Mouse (Mus musculus) intestine, postnatal 0 days (tissue): Measurements from ENCODE around the gene Dock1. TPM values are rescaled to one million over a fixed set of nuclear protein-coding genes. Genes with fewer than 3 reads are reported as not detected.
A peak's percentile ranks its signal among the peaks of the same experiment; 100 is the strongest.

Experiments
- ATAC-seq: fragments of 200-750 bp; cut with Nextera tagmentation; 2 replicates; pipeline ENCODE4 v1.8.0; 2017; ENCODE audit warnings: mild to moderate bottlenecking, moderate TSS enrichment, moderate library complexity
- H3K27ac ChIP-seq: fragments of 300-500 bp; sonication (generic); 2 replicates; pipeline ENCODE4 v1.5.1; 2014; ENCODE audit warnings: mild to moderate bottlenecking, low read depth, low read length, moderate library complexity
- H3K27me3 ChIP-seq: fragments of 300-500 bp; sonication (generic); replicated peaks from 2 replicates; pipeline ENCODE4 v1.6.1; 2014; ENCODE audit warnings: low read length, mixed read lengths; ENCODE audit not compliant: control insufficient read depth, insufficient read depth
- H3K36me3 ChIP-seq: fragments of 300-500 bp; sonication (generic); 2 replicates; pipeline ENCODE4 v1.6.1; 2014; ENCODE audit warnings: mild to moderate bottlenecking, moderate library complexity; ENCODE audit not compliant: control insufficient read depth, insufficient read depth
- H3K4me1 ChIP-seq: fragments of 300-500 bp; sonication (generic); replicated peaks from 2 replicates; pipeline ENCODE4 v1.6.1; 2014; ENCODE audit warnings: antibody characterized with exemption, low read length, mixed read lengths; ENCODE audit not compliant: control insufficient read depth, insufficient read depth
- H3K4me2 ChIP-seq: fragments of 300-500 bp; sonication (generic); replicated peaks from 2 replicates; pipeline ENCODE4 v1.6.1; 2014; ENCODE audit warnings: low read depth, mild to moderate bottlenecking, moderate library complexity
- H3K4me3 ChIP-seq: fragments of 300-500 bp; sonication (generic); 2 replicates; pipeline ENCODE4 v1.5.1; 2014; ENCODE audit warnings: low read depth, low read length
- H3K9ac ChIP-seq: fragments of 300-500 bp; sonication (generic); 2 replicates; pipeline ENCODE4 v1.6.1; 2014; ENCODE audit warnings: mild to moderate bottlenecking, low read depth, low read length
- H3K9me3 ChIP-seq: fragments of 300-500 bp; sonication (generic); 2 replicates; pipeline ENCODE4 v1.6.1; 2016; ENCODE audit warnings: mixed run types; ENCODE audit not compliant: control insufficient read depth
- CTCF ChIP-seq: sonication (generic); IDR thresholded peaks from 2 replicates; pipeline ENCODE4 v1.5.1; 2016; ENCODE audit warnings: low read depth, mild to moderate bottlenecking, control low read depth, antibody characterized with exemption, moderate library complexity
- WGBS: fragments of 180-500 bp; shearing (Covaris S2); extraction: QIAGEN DNeasy Blood & Tissue Kit; methylation state at CpG from one replicate; pipeline ENCODE4 v1.1.7; 2014; 5-methylcytosine and 5-hydroxymethylcytosine counted together
- polyA plus RNA-seq: library from polyadenylated mRNA; unstranded; fragments of >200 nt; fragmentation: Nextera tagmentation; extraction: Ambion mirVana; gene quantifications from 2 replicates; pipeline ENCODE4 v1.2.1, GENCODE M21; 2015

The Dock1 gene
- polyA plus RNA-seq, 1 experiment from 2014 or later = 8.7 TPM

GRCm38 (mm10) chr7:135157571-135157970, 487.1 kb downstream of the Dock1 start:
- WGBS = 87% methylated on average over 5 of the region's 5 CpGs
- Histone ChIP-seq H3K9ac (no peak overlapping the region), H3K27me3 (no peaks in the 10 kb centered on the region), H3K9me3 (no peaks in the 10 kb centered on the region), H3K27ac (no peak overlapping the region), H3K4me3 (no peak overlapping the region), H3K36me3 (peaks cover 12% of the 10 kb centered on the region), H3K4me1 (no peaks in the 10 kb centered on the region), H3K4me2 (no peak overlapping the region)
- ATAC-seq = no peak
- no peak for TF ChIP-seq CTCF

- no peak for ATAC-seq
- no peak overlapping the region for H3K4me3 ChIP-seq
- WGBS = 96% methylated on average over 10 of the region's 10 CpGs
- H3K4me2 ChIP-seq = no peak overlapping the region
- H3K9ac ChIP-seq = no peak overlapping the region
- TF ChIP-seq CTCF = no peak
- no peaks in the 10 kb centered on the region for H3K27me3 ChIP-seq
- no peak overlapping the region for H3K27ac ChIP-seq
- H3K9me3 ChIP-seq = no peaks in the 10 kb centered on the region
- H3K36me3 ChIP-seq = peaks cover 16% of the 10 kb centered on the region
- H3K4me1 ChIP-seq = no peaks in the 10 kb centered on the region
Observed at GRCm38 (mm10) chr7:135158381-135158780, 487.9 kb downstream of the Dock1 start.

GRCm38 (mm10) chr7:135159606-135160005, 489.2 kb downstream of the Dock1 start:
- no peak overlapping the region for H3K4me2 ChIP-seq
- H3K4me3 ChIP-seq = no peak overlapping the region
- H3K9ac ChIP-seq = no peak overlapping the region
- ATAC-seq = no peak
- H3K9me3 ChIP-seq = no peaks in the 10 kb centered on the region
- no peaks in the 10 kb centered on the region for H3K27me3 ChIP-seq
- WGBS = 63% methylated on average over 4 of the region's 4 CpGs
- no peak for TF ChIP-seq CTCF
- no peak overlapping the region for H3K27ac ChIP-seq
- peaks cover 24% of the 10 kb centered on the region for H3K36me3 ChIP-seq
- H3K4me1 ChIP-seq = no peaks in the 10 kb centered on the region

DNA sequence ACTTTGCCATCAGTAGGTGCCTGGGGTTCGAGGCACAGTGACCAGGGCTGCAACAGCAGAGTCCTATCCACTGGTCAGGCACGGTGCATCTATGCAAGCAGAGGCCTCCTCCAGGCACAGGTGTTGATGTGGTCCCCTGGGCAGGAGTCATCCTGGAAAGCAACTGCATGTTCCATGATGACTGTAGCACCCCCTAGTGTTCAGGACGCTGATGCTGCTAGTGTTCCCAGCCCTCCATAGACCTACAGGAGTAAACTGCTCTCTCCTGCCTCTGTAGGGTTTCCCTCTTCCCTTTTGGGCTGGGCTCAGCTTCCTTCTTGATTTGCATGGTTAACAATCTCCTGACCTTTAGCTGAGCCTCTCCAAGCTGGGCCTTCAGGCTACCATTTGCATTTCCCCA, 494.7 kb downstream of the Dock1 start:
- 38% methylated on average over 3 of the region's 3 CpGs for WGBS
- no peaks in the 10 kb centered on the region for H3K4me1 ChIP-seq
- H3K27ac ChIP-seq = no peak overlapping the region
- peaks cover 44% of the 10 kb centered on the region for H3K36me3 ChIP-seq
- H3K4me3 ChIP-seq = no peak overlapping the region
- H3K9ac ChIP-seq = no peak overlapping the region
- peak; percentile 86 for TF ChIP-seq CTCF
- H3K4me2 ChIP-seq = no peak overlapping the region
- H3K9me3 ChIP-seq = no peaks in the 10 kb centered on the region
- H3K27me3 ChIP-seq = no peaks in the 10 kb centered on the region
- ATAC-seq = no peak

DNA sequence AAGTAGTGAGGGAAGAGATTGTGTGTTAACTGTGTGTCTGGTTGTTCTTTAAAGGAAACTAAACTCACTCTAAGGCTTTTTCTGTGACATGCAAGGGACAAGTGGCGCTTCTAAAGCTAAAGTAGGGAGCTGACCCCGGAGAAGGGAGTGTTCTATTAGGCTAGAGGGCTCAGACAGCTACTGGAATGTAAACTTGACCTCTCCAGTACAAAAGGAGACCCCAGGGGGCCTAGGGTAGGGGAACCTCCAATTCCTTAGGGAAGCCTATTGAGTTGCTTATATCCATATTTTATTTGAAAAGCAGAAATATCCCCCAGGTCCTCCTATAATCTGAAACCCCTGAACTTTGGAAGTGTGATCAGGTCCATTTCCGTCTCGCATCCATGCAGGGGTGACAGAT, 499.5 kb downstream of the Dock1 start:
- H3K4me2 ChIP-seq = no peak overlapping the region
- 85% methylated on average over 4 of the region's 4 CpGs for WGBS
- H3K9ac ChIP-seq = no peak overlapping the region
- H3K4me1 ChIP-seq = no peaks in the 10 kb centered on the region
- H3K36me3 ChIP-seq = peaks cover 39% of the 10 kb centered on the region
- no peaks in the 10 kb centered on the region for H3K9me3 ChIP-seq
- TF ChIP-seq CTCF = no peak
- no peak overlapping the region for H3K27ac ChIP-seq
- no peaks in the 10 kb centered on the region for H3K27me3 ChIP-seq
- no peak for ATAC-seq
- H3K4me3 ChIP-seq = no peak overlapping the region

- Histone ChIP-seq H3K27ac (no peak overlapping the region), H3K4me1 (no peaks in the 10 kb centered on the region), H3K9me3 (no peaks in the 10 kb centered on the region), H3K4me3 (no peak overlapping the region), H3K36me3 (peaks cover 35% of the 10 kb centered on the region), H3K9ac (no peak overlapping the region), H3K27me3 (no peaks in the 10 kb centered on the region), H3K4me2 (no peak overlapping the region)
- no peak for TF ChIP-seq CTCF
- 49% methylated on average over 9 of the region's 9 CpGs for WGBS
- no peak for ATAC-seq
Observed at GRCm38 (mm10) chr7:135172219-135172618, 501.8 kb downstream of the Dock1 start.

DNA sequence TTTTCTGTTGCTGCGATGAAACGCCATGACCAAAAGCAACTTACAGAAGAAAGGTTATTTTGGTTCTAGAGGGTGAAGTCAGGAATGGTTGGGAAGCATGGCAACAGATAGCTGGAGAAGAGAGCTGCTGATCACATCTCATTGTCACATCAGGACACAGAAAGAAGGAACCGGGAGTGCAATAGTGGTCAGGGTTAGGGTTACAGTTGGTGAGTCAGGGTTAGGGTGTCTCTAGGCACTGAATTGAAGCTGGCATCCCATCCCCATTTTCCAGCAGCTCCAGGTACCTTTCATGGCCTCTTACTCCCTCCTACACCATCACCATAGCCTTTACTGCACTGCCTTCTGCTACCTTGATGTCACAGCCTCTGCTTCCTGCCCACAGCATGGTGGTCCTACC, 523.7 kb downstream of the Dock1 start:
- WGBS = 89% methylated on average over 3 of the region's 3 CpGs
- Histone ChIP-seq H3K36me3 (no peaks in the 10 kb centered on the region), H3K9me3 (no peaks in the 10 kb centered on the region), H3K4me1 (no peaks in the 10 kb centered on the region), H3K27me3 (no peaks in the 10 kb centered on the region), H3K4me2 (no peak overlapping the region), H3K9ac (no peak overlapping the region), H3K27ac (no peak overlapping the region), H3K4me3 (no peak overlapping the region)
- no peak for ATAC-seq
- no peak for TF ChIP-seq CTCF
